Mouse (Mus musculus) heart, embryonic 13.5 days (tissue): ENCODE measurements around the gene Reep1. TPM values are rescaled to one million over a fixed set of nuclear protein-coding genes. Genes with fewer than 3 reads are reported as not detected.
A peak's percentile ranks its signal among the peaks of the same experiment; 100 is the strongest.

Source experiments
- ATAC-seq: fragments of 200-750 bp; cut with Nextera tagmentation; 2 replicates; pipeline ENCODE4 v1.8.0; 2017; ENCODE audit warnings: moderate TSS enrichment; ENCODE audit not compliant: insufficient number of reproducible peaks, low FRiP score, low TSS enrichment; ENCODE audit errors: extremely low read depth
- H3K27ac ChIP-seq: fragments of 300-500 bp; sonication (generic); replicated peaks from 2 replicates; pipeline ENCODE4 v1.5.1; 2015; ENCODE audit warnings: moderate library complexity, mild to moderate bottlenecking, inconsistent platforms
- H3K27me3 ChIP-seq: fragments of 300-500 bp; sonication (generic); replicated peaks from 2 replicates; pipeline ENCODE4 v1.6.1; 2015; ENCODE audit warnings: mild to moderate bottlenecking, inconsistent platforms
- H3K36me3 ChIP-seq: fragments of 300-500 bp; sonication (generic); 2 replicates; pipeline ENCODE4 v1.6.1; 2015; ENCODE audit warnings: mild to moderate bottlenecking, inconsistent platforms
- H3K4me1 ChIP-seq: fragments of 300-500 bp; sonication (generic); 2 replicates; pipeline ENCODE4 v1.6.1; 2015; ENCODE audit warnings: inconsistent platforms
- H3K4me2 ChIP-seq: fragments of 300-500 bp; sonication (generic); 2 replicates; pipeline ENCODE4 v1.6.1; 2015; ENCODE audit warnings: inconsistent platforms, mild to moderate bottlenecking, moderate library complexity
- H3K4me3 ChIP-seq: fragments of 300-500 bp; sonication (generic); 2 replicates; pipeline ENCODE4 v1.5.1; 2015; ENCODE audit warnings: moderate library complexity, mild to moderate bottlenecking, inconsistent platforms
- H3K9ac ChIP-seq: fragments of 300-500 bp; sonication (generic); 2 replicates; pipeline ENCODE4 v1.6.1; 2015; ENCODE audit warnings: inconsistent platforms, mild to moderate bottlenecking, moderate library complexity
- H3K9me3 ChIP-seq: fragments of 300-500 bp; sonication (generic); 2 replicates; pipeline ENCODE4 v1.6.1; 2016; ENCODE audit warnings: inconsistent platforms
- WGBS: fragments of 180-500 bp; shearing (Covaris S2); methylation state at CpG from one replicate; pipeline ENCODE4 v1.1.7; 2015; ENCODE audit warnings: mixed read lengths; 5-methylcytosine and 5-hydroxymethylcytosine counted together
- polyA plus RNA-seq: library from polyadenylated mRNA; unstranded; fragments of >200 nt; fragmentation: Nextera tagmentation; extraction: Ambion mirVana; gene quantifications from 2 replicates; pipeline ENCODE4 v1.2.1, GENCODE M21; 2015

The Reep1 gene
- polyA plus RNA-seq, 1 experiment from 2014 or later: 17.9 TPM

GRCm38 (mm10) chr6:71737202-71737601 lies 29.8 kb downstream of the Reep1 start:
- 29% methylated on average over 8 of the region's 8 CpGs for WGBS
- Histone ChIP-seq H3K4me2 (peak overlapping the region; percentile 4; the same call in 1 of the 2 replicates), H3K4me3 (no peak overlapping the region), H3K4me1 (peaks cover 44% of the 10 kb centered on the region), H3K36me3 (no peaks in the 10 kb centered on the region), H3K9me3 (no peaks in the 10 kb centered on the region), H3K27ac (peak overlapping the region; percentile 58), H3K9ac (0 out of 2 replicates have a peak overlapping the region, but pooled peaks have one; percentile 7), H3K27me3 (no peaks in the 10 kb centered on the region)
- ATAC-seq: no peak

GRCm38 (mm10) chr6:71738611-71739010 lies 31.2 kb downstream of the Reep1 start:
- H3K4me1 ChIP-seq: peaks cover 44% of the 10 kb centered on the region
- WGBS: 68% methylated on average over 4 of the region's 4 CpGs
- ATAC-seq: no peak
- no peak overlapping the region for H3K9ac ChIP-seq
- no peaks in the 10 kb centered on the region for H3K27me3 ChIP-seq
- no peaks in the 10 kb centered on the region for H3K36me3 ChIP-seq
- no peaks in the 10 kb centered on the region for H3K9me3 ChIP-seq
- H3K4me2 ChIP-seq: no peak overlapping the region
- H3K27ac ChIP-seq: no peak overlapping the region
- H3K4me3 ChIP-seq: no peak overlapping the region

DNA sequence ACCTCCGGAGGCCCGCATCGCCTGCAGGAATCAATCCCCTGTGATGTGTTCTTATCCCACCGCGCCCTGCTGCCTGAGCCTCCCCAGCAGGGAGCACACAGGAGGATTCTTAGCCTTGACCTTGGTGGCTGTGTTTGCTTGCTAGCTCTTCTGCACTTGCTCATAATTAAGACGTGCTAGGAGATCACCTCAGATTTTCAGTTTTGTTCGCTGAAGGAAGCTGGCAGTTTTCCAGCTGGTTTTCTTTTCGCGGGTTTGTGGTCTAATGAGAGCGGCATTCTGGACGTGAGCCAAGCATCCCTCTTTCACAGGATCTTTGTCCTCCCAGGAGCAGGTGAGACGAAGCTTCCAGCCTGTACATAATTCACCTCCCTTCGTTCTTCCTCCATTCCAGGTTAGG lies 33.6 kb downstream of the Reep1 start:
- no peak overlapping the region for H3K4me2 ChIP-seq
- H3K27ac ChIP-seq: no peak overlapping the region
- H3K27me3 ChIP-seq: no peaks in the 10 kb centered on the region
- H3K9me3 ChIP-seq: no peaks in the 10 kb centered on the region
- no peaks in the 10 kb centered on the region for H3K36me3 ChIP-seq
- no peak overlapping the region for H3K9ac ChIP-seq
- no peak for ATAC-seq
- WGBS: 47% methylated on average over 13 of the region's 13 CpGs
- H3K4me1 ChIP-seq: peaks cover 34% of the 10 kb centered on the region
- no peak overlapping the region for H3K4me3 ChIP-seq

DNA sequence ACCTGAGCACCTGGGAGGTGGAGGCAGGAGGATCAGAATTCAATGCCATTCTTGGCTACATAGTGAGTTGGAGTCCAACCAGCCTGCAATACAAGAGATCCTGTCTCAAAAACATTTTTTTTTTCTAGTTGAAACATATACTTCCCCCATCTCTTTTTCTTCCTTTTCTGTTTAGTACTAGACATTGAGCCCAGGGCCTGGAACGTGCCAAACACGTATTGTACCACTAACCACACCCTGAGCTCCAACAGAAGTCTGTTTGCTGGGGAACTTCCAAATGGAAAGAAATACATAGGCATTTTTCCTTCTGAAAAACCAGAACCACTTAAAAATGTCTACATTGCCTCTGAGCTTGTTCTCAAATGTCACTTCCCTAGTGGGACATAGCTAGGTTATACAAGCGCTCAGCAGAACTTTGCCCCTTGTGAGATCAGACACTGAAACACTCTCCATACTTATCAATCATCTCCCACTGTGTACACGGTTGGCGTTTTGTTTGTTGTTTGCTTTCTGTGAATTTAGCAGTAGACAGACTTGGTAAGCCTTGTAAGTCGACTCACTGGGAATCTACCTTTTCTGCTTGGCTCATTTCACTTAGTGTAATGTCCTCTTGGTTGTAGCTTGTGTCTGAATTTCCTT lies 34.8 kb downstream of the Reep1 start:
- Histone ChIP-seq H3K27me3 (no peaks in the 10 kb centered on the region), H3K36me3 (no peaks in the 10 kb centered on the region), H3K4me2 (no peak overlapping the region), H3K9ac (no peak overlapping the region), H3K4me3 (no peak overlapping the region), H3K9me3 (no peaks in the 10 kb centered on the region), H3K4me1 (peaks cover 22% of the 10 kb centered on the region), H3K27ac (no peak overlapping the region)
- no peak for ATAC-seq
- 83% methylated on average over 6 of the region's 6 CpGs for WGBS

DNA sequence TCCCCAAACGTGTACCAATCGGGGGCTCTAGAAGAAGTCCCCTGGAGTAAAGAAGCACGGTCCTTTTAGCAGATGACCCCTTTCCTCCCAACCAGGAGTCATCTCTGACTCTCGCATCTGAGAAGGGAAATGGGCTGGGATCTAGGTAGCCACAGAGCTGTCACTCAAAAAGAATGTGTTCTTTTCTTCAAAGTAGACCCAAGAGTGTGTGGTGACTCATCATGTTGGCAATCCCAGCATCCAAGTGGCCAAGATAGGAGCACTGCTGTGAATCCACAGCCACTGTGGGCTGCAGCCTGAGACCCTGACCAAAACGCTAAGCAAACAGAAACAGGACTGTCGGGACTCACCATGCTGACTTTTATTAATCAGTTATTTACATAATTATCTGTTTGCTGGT lies 37.6 kb downstream of the Reep1 start:
- no peak overlapping the region for H3K9ac ChIP-seq
- no peak overlapping the region for H3K4me3 ChIP-seq
- no peak for ATAC-seq
- H3K27ac ChIP-seq: no peak overlapping the region
- H3K9me3 ChIP-seq: no peaks in the 10 kb centered on the region
- no peak overlapping the region for H3K4me2 ChIP-seq
- H3K4me1 ChIP-seq: peaks cover 16% of the 10 kb centered on the region
- H3K36me3 ChIP-seq: no peaks in the 10 kb centered on the region
- no peaks in the 10 kb centered on the region for H3K27me3 ChIP-seq
- 74% methylated on average over 6 of the region's 6 CpGs for WGBS

GRCm38 (mm10) chr6:71745482-71746234 lies 38.3 kb downstream of the Reep1 start:
- H3K9ac ChIP-seq: no peak overlapping the region
- H3K9me3 ChIP-seq: no peaks in the 10 kb centered on the region
- no peaks in the 10 kb centered on the region for H3K27me3 ChIP-seq
- peaks cover 12% of the 10 kb centered on the region for H3K4me1 ChIP-seq
- H3K4me3 ChIP-seq: no peak overlapping the region
- WGBS: 83% methylated on average over 9 of the region's 9 CpGs
- H3K36me3 ChIP-seq: no peaks in the 10 kb centered on the region
- no peak overlapping the region for H3K27ac ChIP-seq
- no peak overlapping the region for H3K4me2 ChIP-seq
- ATAC-seq: no peak

DNA sequence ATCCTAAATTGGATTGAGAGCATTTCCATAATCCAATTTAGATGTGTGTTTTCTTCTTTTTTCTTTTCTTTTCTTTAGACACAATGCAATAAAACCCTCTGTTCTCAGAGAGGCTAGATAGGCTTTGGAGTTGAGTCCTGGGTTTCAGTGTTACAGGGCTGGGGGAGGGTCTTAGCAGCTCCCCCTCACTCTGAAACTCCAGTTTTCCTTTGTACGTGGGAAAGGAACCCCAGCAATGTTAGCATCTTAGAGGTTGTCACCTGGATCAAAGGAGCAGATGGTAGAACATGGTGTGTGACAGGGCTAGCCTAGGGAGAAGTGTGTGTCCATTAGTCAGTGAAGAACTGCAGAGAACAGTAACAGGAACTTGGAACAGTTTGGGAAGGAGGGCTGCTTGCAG lies 38.9 kb downstream of the Reep1 start:
- Histone ChIP-seq H3K9ac (no peak overlapping the region), H3K9me3 (no peaks in the 10 kb centered on the region), H3K36me3 (no peaks in the 10 kb centered on the region), H3K4me3 (no peak overlapping the region), H3K27ac (no peak overlapping the region), H3K4me2 (no peak overlapping the region), H3K4me1 (peaks cover 7% of the 10 kb centered on the region), H3K27me3 (no peaks in the 10 kb centered on the region)
- ATAC-seq: no peak
- 57% methylated on average over 1 of the region's 1 CpGs for WGBS

GRCm38 (mm10) chr6:71746846-71747245 lies 39.5 kb downstream of the Reep1 start:
- Histone ChIP-seq H3K36me3 (no peaks in the 10 kb centered on the region), H3K9ac (no peak overlapping the region), H3K4me3 (no peak overlapping the region), H3K9me3 (no peaks in the 10 kb centered on the region), H3K27me3 (no peaks in the 10 kb centered on the region), H3K27ac (no peak overlapping the region), H3K4me2 (no peak overlapping the region), H3K4me1 (peaks cover 12% of the 10 kb centered on the region)
- ATAC-seq: no peak
- 72% methylated on average over 8 of the region's 8 CpGs for WGBS

DNA sequence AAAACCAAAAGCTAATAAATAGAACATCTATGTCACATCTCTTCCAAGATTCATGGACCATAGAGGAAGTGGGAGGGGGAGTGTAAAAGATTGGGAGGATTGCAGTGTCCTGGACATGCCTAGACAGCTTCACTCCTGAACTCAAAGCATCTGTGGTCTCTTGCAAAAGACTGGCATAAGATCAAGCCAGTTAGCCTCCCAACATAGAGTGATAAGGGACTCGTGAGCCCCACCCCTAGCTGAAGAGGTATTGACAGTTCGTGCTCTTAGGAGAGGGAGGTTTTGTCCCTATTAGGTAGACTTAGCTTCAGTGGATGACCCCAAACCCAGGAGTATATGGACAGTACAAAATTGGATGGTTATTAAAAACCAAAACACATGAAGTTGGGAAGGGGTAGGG lies 44.2 kb downstream of the Reep1 start:
- H3K9me3 ChIP-seq: no peaks in the 10 kb centered on the region
- 28% methylated on average over 2 of the region's 2 CpGs for WGBS
- H3K27ac ChIP-seq: no peak overlapping the region
- H3K4me1 ChIP-seq: peaks cover 33% of the 10 kb centered on the region
- no peak overlapping the region for H3K9ac ChIP-seq
- H3K4me2 ChIP-seq: no peak overlapping the region
- H3K36me3 ChIP-seq: no peaks in the 10 kb centered on the region
- ATAC-seq: no peak
- H3K4me3 ChIP-seq: no peak overlapping the region
- H3K27me3 ChIP-seq: no peaks in the 10 kb centered on the region

DNA sequence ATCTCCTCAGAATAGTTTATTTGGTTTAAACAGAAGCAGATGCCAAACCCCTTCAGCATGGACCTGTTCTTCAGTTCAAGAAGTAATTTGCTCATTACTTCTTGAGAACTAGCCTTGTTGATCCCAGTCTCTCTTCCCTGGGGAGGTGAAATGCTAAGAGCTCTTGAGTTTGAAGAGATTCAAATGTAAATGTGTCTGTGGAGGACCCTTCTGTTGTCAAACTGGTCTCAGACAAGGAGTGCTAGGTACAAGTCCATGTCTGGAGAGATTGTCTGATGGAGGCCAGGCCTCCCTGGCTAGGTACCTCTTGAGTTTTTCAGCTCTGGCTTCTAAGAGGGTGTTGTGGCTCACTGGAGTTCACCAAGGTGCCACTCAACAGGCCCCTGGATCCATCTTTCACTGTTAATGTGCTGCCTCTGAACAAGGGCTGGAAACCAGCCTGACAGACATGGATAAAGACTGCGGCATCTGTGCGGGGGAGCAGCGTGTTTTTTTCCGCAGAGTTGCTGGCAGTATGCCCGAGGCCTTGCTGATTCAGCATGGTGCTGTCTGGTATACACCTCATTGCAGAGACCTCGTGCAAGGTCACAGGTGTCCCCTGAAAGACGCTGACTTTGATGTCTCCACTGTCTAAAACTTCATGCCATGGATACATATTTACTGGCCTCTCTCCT lies 45.6 kb downstream of the Reep1 start:
- 33% methylated on average over 7 of the region's 7 CpGs for WGBS
- peak overlapping the region; percentile 29 for H3K27ac ChIP-seq
- H3K27me3 ChIP-seq: no peaks in the 10 kb centered on the region
- no peaks in the 10 kb centered on the region for H3K9me3 ChIP-seq
- no peak for ATAC-seq
- H3K36me3 ChIP-seq: no peaks in the 10 kb centered on the region
- no peak overlapping the region for H3K4me2 ChIP-seq
- H3K9ac ChIP-seq: no peak overlapping the region
- H3K4me3 ChIP-seq: no peak overlapping the region
- H3K4me1 ChIP-seq: peaks cover 46% of the 10 kb centered on the region

DNA sequence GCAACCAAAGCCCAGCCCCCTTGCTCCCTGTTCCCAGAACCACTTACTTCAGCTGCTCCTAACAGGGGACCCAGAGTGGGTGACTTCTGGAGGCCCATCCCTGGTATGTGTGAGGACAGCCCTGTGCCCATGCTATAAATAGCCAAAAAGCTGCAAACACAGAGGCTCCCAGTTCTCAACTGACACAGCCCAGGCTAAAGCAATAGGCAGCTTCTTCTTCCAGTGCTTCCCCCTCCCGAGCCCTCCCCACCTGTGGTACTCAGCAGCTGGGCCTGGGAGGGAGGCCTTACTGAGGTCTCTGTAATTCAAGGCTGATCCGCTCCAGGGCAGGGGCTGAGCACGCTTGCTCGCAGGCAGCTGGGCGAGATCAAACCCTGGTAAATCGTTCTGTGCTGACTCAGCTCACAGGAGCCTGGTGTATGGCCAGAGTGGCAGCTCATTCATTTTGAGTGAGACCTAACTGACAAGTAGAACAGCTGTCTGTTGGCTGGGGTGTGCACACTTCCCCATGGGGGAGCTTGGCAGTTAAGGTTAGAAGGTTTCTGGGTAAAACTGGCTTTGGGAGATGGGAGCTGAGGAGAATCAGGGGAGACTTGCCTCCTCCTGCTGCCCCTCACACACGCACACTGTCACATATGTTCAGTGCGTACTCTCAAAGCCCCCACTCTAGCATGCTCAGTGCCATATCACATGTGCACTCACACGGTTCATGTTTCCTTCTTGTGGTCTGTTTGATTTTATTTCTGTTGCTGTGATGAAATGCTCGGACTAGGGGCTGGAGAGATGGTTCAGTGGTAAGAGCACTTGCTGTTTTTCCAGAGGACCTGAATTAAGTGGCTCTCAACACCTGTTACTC lies 49.9 kb downstream of the Reep1 start:
- peak overlapping the region; percentile 87 for H3K27ac ChIP-seq
- no peaks in the 10 kb centered on the region for H3K27me3 ChIP-seq
- H3K4me2 ChIP-seq: peak overlapping the region; percentile 48
- H3K4me3 ChIP-seq: 0 out of 2 replicates have a peak overlapping the region, but pooled peaks have one; percentile 6
- ATAC-seq: peak; percentile 60; the same call in 1 of the 2 replicates
- H3K9me3 ChIP-seq: no peaks in the 10 kb centered on the region
- H3K4me1 ChIP-seq: peaks cover 40% of the 10 kb centered on the region
- peak overlapping the region; percentile 67 for H3K9ac ChIP-seq
- H3K36me3 ChIP-seq: peaks cover 12% of the 10 kb centered on the region; the same call in 1 of the 2 replicates
- 34% methylated on average over 10 of the region's 10 CpGs for WGBS
